Mouse (Mus musculus): ENCODE measurements around the gene Fgfr2.

GRCm38 (mm10) chr7:130543181-130543580, 2580.0 kb downstream of the Fgfr2 start:
- no peak for TF ChIP-seq CTCF (IDR thresholded peaks at IDR 0.05)
- no peak for TF ChIP-seq EP300 (IDR thresholded peaks at IDR 0.05)
